Mouse (Mus musculus) heart, adult 18-20 months (tissue): ENCODE results near the gene Fam92b. TPM values are rescaled to one million over a fixed set of nuclear protein-coding genes. Genes with fewer than 3 reads are reported as not detected.

Source experiments
- DNase-seq, 2 experiments: peaks; one replicate each; pipeline ENCODE4 v3.0.0; 2021 to 2022; ENCODE audit warnings: mixed read lengths in 1 of 2
- long read RNA-seq, 2 experiments: library from polyadenylated mRNA; stranded (forward); transcript quantifications; one replicate each; pipeline ENCODE4 v2.0.0; 2021
- total RNA-seq, 2 experiments: library from RNA; stranded (reverse); gene quantifications; 2 replicates each; pipeline ENCODE4 v1.2.3; 2021

Fam92b gene
- total RNA-seq, result under 1 TPM in 1 of 2 experiments, not detected in 1; 0.31 TPM
- long read RNA-seq, experiment 1, result 0 reads
- long read RNA-seq, experiment 2, result 0 reads

DNA sequence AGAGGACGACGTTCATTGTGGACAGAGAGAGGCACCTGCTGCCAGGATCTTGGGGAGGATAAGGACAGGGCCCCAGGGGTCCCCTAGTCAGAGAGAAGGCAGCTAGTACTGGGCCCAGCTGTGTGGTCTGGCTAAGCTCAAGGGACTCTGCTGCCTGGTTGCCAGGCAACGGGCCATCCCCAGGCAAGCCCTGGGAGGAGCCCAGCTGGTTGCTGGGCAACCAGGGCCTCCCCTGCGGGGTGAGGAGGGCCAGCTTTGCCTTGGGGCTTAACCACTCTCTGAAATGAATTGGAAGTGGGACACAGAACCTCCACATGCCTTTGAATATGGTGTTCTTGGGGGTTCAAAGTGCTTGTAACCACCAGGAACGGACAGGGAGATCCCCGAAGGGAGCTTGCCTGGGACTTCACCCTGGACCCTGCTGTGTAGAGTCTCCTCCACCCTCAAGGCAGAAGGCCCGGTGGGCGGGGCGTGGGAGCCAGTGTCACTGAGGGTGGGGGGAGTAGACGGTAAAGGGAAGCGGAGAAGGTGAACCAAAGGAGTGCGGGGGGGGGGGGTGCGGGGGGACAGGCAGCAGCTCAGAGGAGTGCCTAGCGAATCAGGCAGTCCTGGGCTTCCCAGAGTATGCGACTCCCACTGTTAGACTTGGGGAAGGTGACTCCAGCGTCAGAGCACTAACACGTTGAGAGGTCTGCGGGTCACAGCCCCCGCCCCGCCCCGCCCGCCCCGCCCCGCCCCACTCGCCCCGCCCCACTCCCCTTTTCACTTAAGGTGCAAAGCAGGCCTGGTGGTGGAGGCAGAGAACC is at the start of gene Fam92b:
Gene Fam92b (minus strand): TSS at position 149 of the 806 bp plus-strand sequence.
- peak in 1 of 2 experiments; percentile 41 for DNase-seq

DNA sequence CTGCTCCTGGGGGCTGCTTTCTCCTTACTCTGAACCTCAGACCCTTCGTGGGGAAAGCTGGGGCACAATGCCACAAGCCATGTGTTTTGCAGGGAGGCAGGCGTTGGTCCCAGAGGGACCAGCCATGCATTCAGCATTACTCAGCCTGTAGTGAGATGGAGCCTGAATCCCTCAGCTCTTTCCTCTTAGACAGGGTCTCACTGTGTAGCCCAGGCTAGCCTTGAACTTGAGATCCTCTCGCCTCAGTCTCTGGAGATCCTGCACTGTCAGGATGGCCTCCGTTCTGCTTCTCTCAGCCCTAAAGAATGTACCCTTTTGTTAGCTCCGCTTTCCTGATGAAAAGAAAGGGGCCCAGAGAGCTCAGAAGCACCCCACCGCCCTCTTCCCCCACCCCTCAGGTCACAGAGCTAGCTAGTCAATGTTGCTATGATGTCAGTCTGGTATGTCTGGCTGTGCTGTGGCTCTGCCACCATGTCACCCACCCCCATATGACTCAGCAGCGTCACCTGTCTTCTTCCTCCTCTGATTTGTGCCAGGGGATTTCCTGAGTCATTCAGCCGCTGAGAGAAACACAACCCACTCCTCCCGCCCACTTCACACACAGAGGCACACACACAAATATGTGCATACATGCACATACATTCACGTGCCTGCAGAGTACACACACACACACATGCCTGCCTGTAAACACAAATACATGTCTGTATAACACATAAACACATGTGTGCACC is 48.3 kb upstream of the Fam92b start:
- no peak for DNase-seq

DNA sequence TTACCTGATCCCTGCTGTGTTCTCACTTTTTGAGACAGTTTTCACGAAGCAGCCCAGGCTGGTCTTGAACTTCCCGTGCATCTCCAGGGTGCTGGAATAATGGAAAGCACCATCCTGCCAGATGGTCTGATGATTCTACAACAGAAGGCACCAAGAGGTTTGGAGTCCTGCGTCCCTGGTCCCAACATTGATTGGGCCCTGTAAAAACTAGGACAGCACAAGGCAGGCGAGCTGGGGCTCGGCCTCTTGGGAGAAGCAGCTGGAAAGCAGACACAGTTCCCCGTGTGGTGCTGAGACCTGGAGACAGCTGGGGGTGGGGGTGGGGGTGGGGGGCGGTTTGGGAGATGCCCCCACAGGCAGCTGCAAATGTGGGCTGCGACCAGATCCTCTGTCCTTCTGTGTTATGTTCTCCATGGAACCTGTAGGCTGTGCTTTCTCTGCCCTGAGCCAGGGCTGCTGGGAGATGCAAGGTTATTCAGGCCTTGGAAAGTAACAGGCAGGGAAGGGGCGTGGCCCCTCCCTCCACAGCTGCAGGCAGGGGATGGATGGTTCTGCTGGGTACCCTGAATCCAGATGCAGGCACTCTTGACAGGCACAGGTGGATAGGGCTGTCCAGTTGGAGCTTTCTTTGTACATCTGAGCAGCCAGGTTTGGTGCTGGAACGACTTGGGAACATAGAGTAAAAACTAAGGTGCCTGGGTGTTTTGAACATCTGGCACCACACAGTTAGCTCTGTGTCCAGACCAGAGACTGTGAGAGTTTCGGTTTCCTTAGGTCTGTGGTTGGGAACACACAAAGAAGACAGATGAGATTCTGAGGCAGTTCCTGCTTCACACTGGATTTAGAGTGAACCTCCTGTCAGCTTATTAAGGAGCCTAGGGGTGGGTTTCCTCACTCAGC is 47.5 kb upstream of the Fam92b start:
- DNase-seq, result no peak

DNA sequence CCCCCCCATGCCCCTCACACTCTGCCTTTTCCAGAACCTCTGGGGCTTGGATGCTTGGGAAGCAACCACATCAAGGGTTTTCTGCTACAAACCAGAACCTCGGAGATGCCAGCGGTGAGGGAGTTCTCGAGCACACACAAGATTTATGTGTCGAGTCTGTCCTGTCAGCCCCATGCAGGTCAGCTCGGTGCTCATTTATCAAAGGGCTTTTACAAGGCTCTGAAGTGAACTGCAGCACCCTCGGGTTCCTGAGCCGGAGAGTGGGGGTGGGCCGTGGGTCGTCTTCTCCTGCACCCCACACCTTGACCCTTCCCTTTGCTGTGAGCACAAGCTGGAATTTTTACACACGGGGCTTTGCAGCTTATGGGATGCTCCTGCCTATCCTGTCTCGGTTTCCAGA is 45.3 kb upstream of the Fam92b start:
- no peak for DNase-seq

DNA sequence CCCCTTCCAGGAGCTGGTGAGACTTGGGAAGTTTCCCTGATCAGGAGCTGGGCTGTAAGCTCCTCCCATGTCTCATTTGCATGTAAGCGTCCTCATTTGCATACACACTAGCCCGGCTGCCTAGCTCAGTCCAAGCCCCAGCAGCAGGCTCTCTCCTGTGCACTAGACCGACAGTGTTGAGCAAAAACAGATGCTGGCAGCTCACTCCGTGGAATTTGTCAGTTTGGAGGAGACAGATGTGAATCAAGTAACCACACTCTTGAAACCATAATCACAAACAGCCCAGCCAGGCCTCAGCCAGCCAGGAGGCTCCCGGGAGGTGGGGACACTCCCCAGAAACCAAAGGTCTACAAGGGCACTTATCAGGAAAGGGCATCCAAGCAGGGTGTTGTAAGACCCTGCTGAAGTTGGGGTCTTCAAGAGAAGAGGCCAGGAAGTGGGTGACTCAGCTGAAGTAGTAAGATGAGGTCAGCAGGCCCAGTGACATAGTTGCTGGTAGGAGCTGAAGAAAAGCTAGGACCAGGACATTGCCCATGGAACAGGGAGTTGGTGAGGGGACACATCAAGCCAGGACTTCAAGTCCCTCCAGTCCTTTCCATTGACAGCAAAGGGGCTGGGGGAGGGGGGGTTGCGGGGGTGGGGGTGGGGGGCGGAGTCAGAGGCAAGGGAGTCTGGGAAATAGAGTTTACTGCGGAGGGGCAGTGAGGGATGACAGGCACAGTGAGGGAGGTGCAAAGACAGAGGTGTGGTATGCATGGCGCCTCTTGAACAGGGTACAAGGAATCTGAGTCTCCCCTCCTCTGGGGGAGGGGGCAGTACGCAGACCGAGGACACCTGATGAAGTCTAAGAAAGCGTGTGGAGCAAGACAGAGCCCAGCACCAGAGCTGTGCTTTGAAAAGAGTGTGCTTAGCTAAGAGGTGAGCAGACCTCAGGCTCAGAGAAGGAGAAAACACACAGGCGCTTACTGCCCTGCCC is 39.9 kb upstream of the Fam92b start:
- peak; percentile 73 to 81 for DNase-seq

DNA sequence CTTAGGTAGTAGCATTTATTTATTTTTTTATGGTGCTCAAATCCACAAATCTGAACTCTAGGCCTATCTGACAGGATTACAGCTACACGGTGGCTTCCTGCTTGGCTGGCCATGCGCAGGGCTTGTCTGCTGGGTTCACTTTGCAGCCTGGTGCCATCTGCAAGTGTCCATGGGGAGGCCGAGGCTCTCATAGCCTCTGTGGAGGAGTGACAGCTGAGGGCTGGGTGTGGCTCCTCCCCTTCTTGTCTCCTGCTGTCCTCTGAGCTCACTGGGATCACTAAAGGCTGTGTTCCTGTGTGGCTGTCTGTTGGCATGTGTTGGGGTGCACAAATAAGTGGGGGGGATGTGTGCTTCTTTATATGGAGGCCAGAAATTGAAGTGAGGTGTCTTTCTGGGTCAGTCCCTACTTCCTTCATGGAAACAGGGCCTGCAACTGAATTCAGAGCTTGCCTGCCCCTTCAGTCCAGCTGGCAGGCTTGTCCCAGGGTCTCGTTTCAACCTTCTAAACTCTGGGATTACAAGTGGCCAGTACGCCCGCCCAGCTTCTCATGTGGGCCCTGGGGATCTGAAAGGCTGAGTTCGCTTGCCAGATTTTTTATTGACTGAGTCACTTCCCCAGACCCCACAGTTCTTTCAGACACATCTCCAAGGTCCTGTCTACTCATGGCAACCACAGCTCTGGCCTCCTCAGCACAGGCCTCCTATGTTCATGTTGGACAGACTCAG is 38.3 kb upstream of the Fam92b start:
- DNase-seq, result peak; percentile 71 to 82

DNA sequence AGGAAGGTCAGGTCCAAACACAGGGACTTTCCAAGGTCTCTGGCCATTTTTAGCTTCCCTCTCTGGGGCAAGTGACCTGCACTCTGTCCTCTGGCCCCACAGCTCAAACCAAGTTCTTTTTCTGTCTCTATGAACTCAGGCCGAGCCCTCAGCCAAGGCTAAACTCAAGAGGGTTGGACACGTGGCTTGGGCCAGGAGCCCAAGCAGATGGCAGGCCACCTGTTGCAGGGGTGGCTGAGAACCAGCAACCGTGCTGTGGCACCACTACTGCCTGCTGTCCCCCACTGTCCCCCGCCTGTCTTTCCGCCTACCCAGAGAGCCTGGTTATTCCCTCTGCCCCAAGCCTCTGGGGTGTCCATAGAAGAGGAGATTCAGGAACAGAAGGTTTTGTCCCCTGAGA is 36.7 kb upstream of the Fam92b start:
- peak; percentile 78 to 88 for DNase-seq

DNA sequence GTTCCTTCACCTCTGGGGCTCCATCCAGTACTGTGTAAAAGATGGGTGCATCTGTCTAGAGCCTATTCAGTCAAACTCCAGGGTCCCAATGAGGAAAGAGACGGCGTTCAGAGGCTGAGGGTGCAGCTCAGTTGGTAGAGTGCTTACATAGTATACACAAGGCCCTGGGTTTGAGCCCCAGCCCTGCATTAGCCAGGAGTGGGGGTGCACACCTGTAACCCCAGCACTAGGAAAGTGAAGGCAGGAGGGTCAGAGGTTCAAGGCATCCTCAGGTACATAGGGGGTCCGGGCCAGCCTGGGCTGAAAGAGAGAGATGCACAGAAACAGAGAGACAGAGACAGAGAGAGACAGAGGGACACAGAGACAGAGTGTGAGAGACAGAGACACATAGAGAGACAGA is 36.0 kb upstream of the Fam92b start:
- no peak for DNase-seq

DNA sequence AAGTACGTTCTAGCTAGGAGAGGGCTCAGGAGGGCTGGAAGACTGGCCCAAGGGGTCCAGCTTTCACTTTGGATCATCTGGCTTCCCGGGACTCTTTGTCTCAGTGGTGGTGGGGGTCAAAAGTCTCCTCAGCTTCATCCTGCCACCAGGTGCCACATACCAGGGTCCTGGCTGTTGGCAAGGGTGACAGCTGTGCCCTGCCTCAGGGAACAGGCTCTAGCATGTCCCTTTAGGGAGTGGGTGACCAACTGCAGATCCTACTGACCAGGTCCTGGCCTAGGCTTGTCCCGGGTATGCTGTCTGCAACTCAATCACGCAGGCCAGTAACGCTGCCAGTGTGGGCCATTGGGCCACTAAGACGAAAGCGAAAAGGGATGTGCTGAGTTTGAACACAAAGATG is 35.3 kb upstream of the Fam92b start:
- no peak for DNase-seq

DNA sequence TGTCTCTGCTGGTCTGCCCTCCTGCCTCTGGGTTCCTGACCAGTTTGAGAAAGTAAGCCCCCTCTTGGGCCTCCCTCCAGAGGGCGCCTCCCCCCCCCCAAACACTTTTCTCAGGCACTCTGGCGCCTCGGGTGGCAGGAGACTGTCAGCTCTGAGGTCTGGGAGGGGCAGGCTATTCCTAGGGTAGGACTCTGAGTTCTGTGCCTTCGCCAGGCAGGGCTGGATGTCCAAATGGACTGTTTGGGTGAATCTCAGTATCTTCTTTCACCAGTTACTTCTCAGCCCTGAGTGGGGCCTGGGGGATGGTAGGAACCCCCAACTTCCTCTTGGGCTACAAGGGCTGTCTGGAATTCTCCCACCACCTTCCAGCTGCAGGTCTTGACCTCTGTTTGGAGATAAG is 34.1 kb upstream of the Fam92b start:
- DNase-seq, result peak in 1 of 2 experiments; percentile 26

DNA sequence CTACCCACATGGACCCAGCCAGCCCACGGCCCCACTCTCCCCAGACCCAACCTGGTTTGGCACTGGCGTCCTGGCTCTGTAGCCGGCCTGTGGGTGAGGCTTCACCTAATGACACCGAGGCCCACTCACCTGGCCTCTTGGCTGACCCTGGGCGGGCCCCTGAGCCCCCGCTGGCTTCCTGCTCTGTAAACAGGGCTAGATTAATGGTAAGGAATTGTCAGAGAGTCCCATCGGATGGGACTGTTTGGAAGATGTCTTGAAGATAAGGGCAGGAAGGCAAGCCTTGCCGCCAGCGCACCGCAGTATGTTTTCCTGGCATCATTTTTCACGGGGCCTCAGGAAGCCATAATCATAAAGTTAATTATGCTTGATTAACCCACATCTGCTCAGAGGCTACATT is 30.8 kb upstream of the Fam92b start:
- DNase-seq, result no peak

DNA sequence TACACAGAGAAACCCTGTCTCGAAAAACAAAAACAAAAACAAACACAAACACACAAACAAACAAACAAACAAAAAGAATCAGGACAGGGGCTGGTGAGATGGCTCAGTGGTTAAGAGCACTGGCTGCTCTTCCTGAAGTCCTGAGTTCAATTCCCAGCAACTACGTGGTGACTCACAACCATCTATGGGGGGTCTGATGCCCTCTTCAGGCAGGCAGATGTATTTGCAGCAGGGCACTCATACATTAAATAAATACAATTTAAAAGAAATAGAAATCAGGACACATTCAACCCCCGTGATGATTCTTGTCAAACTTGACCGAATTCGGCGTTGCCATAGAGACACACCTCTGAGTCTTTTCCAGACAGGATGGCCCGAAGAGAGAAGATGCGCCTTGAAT is 30.1 kb upstream of the Fam92b start:
- DNase-seq, result no peak

DNA sequence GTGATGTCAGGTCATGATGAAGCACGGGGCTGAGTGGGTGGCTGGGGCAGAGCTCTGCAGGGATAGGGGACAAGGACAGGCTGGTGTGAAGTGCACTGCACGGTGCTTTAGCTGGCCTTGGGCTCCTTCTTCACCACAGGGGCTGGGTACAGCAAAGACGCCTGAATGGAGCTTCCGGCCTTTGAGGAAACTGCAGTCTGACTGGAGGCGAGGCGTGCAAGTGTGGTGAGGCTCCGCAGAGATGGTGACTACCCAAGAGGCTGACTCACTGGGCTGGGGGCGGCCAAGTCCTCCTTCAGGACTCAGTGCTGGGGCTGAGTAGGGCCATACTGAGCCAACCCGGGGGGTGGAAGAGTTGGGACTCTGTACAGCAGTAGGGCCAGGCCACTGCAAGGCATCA is 28.6 kb upstream of the Fam92b start:
- no peak for DNase-seq

DNA sequence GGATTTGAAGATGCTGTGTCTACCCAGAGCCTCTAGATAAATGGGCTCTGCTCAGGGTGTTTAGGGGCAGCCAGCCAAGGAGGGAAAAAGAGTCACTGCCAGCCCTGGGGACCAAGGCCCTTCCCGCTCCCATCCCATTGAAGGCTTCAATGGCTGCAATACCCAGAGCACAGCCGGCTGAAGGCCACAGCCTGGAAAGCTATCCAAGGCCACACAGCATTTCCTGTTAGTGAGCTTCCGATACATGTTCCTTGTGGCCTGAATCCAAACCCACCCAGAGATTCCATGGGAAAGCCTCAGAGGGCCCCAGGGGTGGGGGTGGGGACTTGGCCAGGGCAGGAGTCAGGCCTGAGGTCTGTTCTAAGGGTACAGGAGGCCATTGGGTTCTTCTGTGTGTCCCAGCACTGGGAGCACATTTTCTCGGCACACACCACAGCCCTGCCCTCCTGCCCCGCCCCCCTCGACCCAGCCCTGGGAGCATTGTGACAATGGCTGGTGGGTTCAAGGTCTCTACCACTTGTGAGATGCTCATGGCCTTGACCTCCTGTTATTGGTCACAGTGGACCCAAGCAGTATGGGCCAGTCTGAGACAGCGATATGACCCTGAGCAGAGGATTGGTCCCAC is 27.6 kb upstream of the Fam92b start:
- DNase-seq, result peak; percentile 74 to 89

DNA sequence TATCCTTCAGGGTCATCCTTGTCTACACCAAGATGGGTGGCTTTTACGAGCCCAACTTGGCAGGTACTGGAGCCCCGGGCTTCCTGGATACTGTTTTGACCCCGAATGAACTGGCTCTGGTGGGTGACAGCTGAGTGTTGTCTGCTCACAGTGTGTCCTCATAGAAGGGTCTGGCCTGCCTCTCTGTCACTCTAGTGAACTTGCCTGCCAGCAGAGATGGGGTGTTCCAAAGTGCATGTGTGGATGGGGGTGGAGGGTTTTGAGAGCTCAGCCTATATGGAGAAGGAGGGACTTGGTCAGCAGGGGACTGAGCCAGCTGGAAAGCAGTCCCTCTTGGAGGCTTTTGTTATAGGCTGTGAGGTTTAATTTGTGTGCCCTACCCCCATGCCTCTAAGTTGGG is 25.3 kb upstream of the Fam92b start:
- DNase-seq, result no peak

DNA sequence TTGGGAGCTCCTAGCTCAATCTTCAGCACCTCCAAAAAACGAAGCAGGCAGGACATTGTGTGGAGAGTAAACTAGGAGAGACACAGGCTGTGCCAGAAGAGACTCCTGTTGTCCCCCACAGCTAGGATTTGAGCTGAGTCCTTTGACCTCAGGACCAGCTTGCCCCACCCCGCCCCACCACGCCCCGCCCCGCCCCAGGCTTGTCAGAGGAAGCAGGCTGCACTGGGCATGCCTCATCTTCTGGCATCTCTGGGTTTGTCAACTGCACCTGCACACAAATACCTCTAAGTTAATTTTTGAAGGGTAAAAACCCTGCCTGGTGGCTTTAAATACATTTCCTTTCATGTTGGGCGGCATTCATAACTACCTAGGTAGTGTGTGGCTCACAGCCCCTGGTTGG is 24.1 kb upstream of the Fam92b start:
- no peak for DNase-seq

DNA sequence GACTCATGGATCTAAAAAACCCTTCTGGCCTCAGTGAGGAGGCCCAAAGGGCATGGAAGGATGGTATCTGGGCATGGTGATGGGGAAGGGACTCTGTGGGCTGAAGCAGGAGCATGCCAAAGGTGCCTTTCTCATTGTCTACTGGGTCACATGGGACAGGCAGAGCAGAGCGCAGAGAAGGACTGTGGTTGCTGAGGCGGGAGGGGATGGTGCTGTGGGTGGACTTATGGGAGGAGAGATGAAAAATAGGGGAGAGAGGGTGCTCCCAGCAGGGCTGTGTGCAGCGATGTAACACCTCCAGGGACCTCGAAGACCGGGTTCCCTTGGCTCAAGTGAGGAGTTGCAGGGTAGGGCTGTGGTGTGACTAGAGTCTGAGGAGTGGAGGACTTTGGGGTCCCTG is 14.9 kb upstream of the Fam92b start:
- DNase-seq, result no peak

DNA sequence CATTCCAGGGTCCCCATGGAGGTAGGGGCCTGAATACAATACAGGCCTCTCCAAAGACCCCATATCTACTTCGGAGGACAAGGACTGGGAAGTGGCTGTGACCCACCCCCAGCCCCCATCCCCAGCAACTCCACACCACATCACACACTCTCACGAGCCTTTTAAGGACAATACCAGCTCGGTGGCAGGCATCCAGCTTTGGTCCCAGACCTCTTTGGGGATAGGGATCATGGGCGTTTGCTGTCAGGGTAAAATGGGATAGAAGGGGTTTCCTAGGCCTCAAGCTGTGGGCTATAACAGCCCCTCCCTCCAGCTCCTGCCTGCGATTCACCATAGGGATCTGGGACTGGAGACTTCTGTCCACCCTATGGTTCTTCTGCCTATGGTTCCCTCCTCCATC is 14.4 kb upstream of the Fam92b start:
- no peak for DNase-seq

DNA sequence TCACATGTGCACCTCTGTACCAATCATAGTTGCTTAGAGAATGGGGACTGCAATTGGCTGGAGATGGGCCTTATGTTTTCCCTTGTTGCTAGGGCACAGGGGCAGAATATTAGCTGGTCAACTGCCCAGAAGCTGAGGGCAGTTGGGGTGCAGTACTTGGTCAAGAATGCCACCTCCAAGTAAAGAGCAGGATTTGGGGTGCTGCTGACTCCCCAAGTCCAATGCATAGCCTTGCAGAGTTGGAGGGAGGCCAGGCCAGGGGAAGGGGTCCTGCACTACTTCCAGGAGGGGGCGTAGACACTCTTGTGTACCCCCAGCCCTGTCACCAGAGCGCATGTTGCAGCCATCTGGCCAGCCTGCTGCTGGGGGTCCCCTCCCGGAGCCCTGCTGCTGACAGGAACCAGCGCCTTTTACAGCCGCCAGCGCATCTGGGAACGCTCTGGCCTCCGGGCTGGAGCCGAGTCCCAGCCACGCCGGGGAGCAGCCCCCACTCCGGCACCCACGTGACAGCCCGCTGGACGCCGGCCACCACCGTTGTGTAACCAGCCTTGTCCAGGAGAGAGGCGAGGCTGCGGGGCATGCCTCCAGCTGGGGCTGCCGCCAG is 13.6 kb upstream of the Fam92b start:
- peak; percentile 97 to 99 for DNase-seq
